8 mouse cellular contexts compared by ENCODE assay signal in genomic region chr1:167636948-167637347, GRCm38 (mm10). TPM values are rescaled to one million over a fixed set of nuclear protein-coding genes. Genes with fewer than 3 reads are reported as not detected.
A peak's percentile ranks its signal among the peaks of the same experiment; 100 is the strongest.
DNase-seq lines count a peak whose midpoint lies in the region; ATAC-seq and TF ChIP-seq lines count a peak whose summit lies in the region.

No protein-coding gene starts in this region.

- H3K4me1 ChIP-seq in forebrain, postnatal 0 days (ENCODE audit: insufficient read depth) = no peaks in the 10 kb centered on the region
- no peaks in the 10 kb centered on the region for H3K4me1 ChIP-seq in midbrain, embryonic 13.5 days (replicated peaks)

- H3K4me3 ChIP-seq in forebrain, postnatal 0 days (ENCODE audit: low read depth, low read length) = no peak overlapping the region
- H3K4me3 ChIP-seq in left cerebral cortex, adult 2 months = no peak overlapping the region
- H3K4me3 ChIP-seq in midbrain, embryonic 13.5 days (replicated peaks) = no peak overlapping the region

- peak; percentile 80 for ATAC-seq in forebrain, postnatal 0 days
- 0 out of 2 replicates have a peak, but pooled peaks have one; percentile 40 for ATAC-seq in midbrain, embryonic 13.5 days

- no peak overlapping the region for H3K4me2 ChIP-seq in forebrain, postnatal 0 days (ENCODE audit: low read depth)
- H3K4me2 ChIP-seq in midbrain, embryonic 13.5 days (replicated peaks) = no peak overlapping the region

- no peak overlapping the region for H3K9ac ChIP-seq in forebrain, postnatal 0 days
- H3K9ac ChIP-seq in midbrain, embryonic 13.5 days (replicated peaks) = no peak overlapping the region

- peak; percentile 99 for TF ChIP-seq CTCF in forebrain, postnatal 0 days (IDR thresholded peaks at IDR 0.05; ENCODE audit: low read depth)
- TF ChIP-seq CTCF in left cerebral cortex, adult 2 months (IDR thresholded peaks at IDR 0.05) = peak; percentile 95

- peak; percentile 67 for DNase-seq in gastrocnemius, adult 18-20 months (ENCODE audit: low spot score)
- no peak for DNase-seq in gastrocnemius, postnatal 25 days
- DNase-seq in cerebellum, adult 18-20 months = peak; percentile 25 to 60
- peak; percentile 92 for DNase-seq in forebrain, postnatal 0 days
- DNase-seq in hindlimb bud, embryonic 11.5 days (ENCODE audit: extremely low spot score, low read depth, low spot score) = peak; percentile 62
- peak; percentile 70 to 71 for DNase-seq in left cerebral cortex, adult 2 months (ENCODE audit: extremely low spot score in 1 of 2, low spot score in 2 of 2)
- peak; percentile 7 for DNase-seq in spleen, adult 12 weeks (ENCODE audit: low spot score)

- intact Hi-C loops in left cerebral cortex, adult 2 months (cut with DNase I) = loop anchor here (1.0 to 5.0 kb wide), 2 partner anchors 222 to 415 kb away; no protein-coding TSS in a partner anchor

- no peaks in the 10 kb centered on the region for H3K9me3 ChIP-seq in forebrain, postnatal 0 days (ENCODE audit: low read length)
- no peaks in the 10 kb centered on the region for H3K9me3 ChIP-seq in midbrain, embryonic 13.5 days

- WGBS in forebrain, postnatal 0 days = 9% methylated on average over 3 of the region's 3 CpGs
- 13% methylated on average over 3 of the region's 3 CpGs for WGBS in midbrain, embryonic 13.5 days

- no peaks in the 10 kb centered on the region for H3K36me3 ChIP-seq in forebrain, postnatal 0 days (ENCODE audit: insufficient read depth)
- no peaks in the 10 kb centered on the region for H3K36me3 ChIP-seq in midbrain, embryonic 13.5 days

- H3K27me3 ChIP-seq in forebrain, postnatal 0 days (ENCODE audit: insufficient read depth, low read length) = no peaks in the 10 kb centered on the region
- H3K27me3 ChIP-seq in midbrain, embryonic 13.5 days = peaks cover 3% of the 10 kb centered on the region

- H3K27ac ChIP-seq in forebrain, postnatal 0 days (ENCODE audit: low read depth, low read length) = no peak overlapping the region
- H3K27ac ChIP-seq in left cerebral cortex, adult 2 months = no peak overlapping the region
- no peak overlapping the region for H3K27ac ChIP-seq in midbrain, embryonic 13.5 days

RNA-seq across cellular contexts. Expression of gene Rxrg, which starts 38.8 kb away (rescaled TPM):
- total RNA-seq in gastrocnemius, adult 18-20 months (2021) = 10 to 100 TPM; 54.1 to 60.4 TPM
- 10 to 100 TPM; 24.9 to 51.0 TPM for total RNA-seq in gastrocnemius, postnatal 25 days (2021)
- total RNA-seq in forebrain, postnatal 0 days (2014; rRNA removed) = 25.9 and 46.0 TPM in 2 replicates
- polyA plus RNA-seq in forebrain, postnatal 0 days (2015; fragmentation: Nextera tagmentation; extraction: Ambion mirVana) = 30.1 and 43.3 TPM in 2 replicates
- total RNA-seq in left cerebral cortex, adult 2 months (2021) = 10 to 100 TPM in 1 of 2 experiments, 1 to 10 TPM in 1; 6.7 to 13.0 TPM
- polyA plus RNA-seq in midbrain, embryonic 13.5 days (2015; fragmentation: Nextera tagmentation; extraction: Ambion mirVana) = 4.1 and 4.8 TPM in 2 replicates

RNA-seq across cellular contexts. Expression of gene Lmx1a, which starts 52.1 kb away (rescaled TPM):
- total RNA-seq in gastrocnemius, adult 18-20 months (2021) = under 1 TPM; 0.11 to 0.21 TPM
- total RNA-seq in gastrocnemius, postnatal 25 days (2021) = under 1 TPM; 0.43 to 0.51 TPM
- 1.2 and 5.2 TPM in 2 replicates for total RNA-seq in forebrain, postnatal 0 days (2014; rRNA removed)
- polyA plus RNA-seq in forebrain, postnatal 0 days (2015; fragmentation: Nextera tagmentation; extraction: Ambion mirVana) = 0.54 and 1.5 TPM in 2 replicates
- not detected for total RNA-seq in left cerebral cortex, adult 2 months (2021)
- 15.0 and 19.6 TPM in 2 replicates for polyA plus RNA-seq in midbrain, embryonic 13.5 days (2015; fragmentation: Nextera tagmentation; extraction: Ambion mirVana)
